Mouse (Mus musculus) embryonic facial prominence, embryonic 11.5 days (tissue): ENCODE results near the gene Tnfsfm13. TPM values are rescaled to one million over a fixed set of nuclear protein-coding genes. Genes with fewer than 3 reads are reported as not detected.
"Not testable (repeated sequence)": the region's sequence is repeated elsewhere in the genome, so short reads cannot be mapped to it uniquely, and the experiment has no call there.

ENCODE experiments used
- ATAC-seq: fragments of 200-750 bp; cut with Nextera tagmentation; replicated peaks from 2 replicates; pipeline ENCODE4 v1.8.0; 2017; ENCODE audit warnings: low read depth; ENCODE audit not compliant: insufficient number of reproducible peaks, low FRiP score, low TSS enrichment
- DNase-seq: peaks from one replicate; pipeline ENCODE4 v3.0.0-alpha.2; 2015; ENCODE audit warnings: low spot score
- H3K27ac ChIP-seq: fragments of 300-500 bp; sonication (generic); replicated peaks from 2 replicates; pipeline ENCODE4 v1.5.1; 2014; ENCODE audit warnings: mild to moderate bottlenecking, low read depth, low read length, control low read depth
- H3K27me3 ChIP-seq: fragments of 300-500 bp; sonication (generic); 2 replicates; pipeline ENCODE4 v1.6.1; 2014; ENCODE audit warnings: mild to moderate bottlenecking, low read length, moderate library complexity, mixed read lengths; ENCODE audit not compliant: control insufficient read depth, insufficient read depth
- H3K36me3 ChIP-seq: fragments of 300-500 bp; sonication (generic); replicated peaks from 2 replicates; pipeline ENCODE4 v1.6.1; 2014; ENCODE audit warnings: low read depth, mild to moderate bottlenecking, low read length, moderate library complexity, mixed read lengths; ENCODE audit not compliant: control insufficient read depth, insufficient read depth
- H3K4me1 ChIP-seq: fragments of 300-500 bp; sonication (generic); 2 replicates; pipeline ENCODE4 v1.6.1; 2014; ENCODE audit warnings: low read length, mixed read lengths; ENCODE audit not compliant: control insufficient read depth, insufficient read depth
- H3K4me2 ChIP-seq: fragments of 300-500 bp; sonication (generic); 2 replicates; pipeline ENCODE4 v1.6.1; 2014; ENCODE audit warnings: low read depth, mild to moderate bottlenecking, control low read depth, low read length, moderate library complexity
- H3K4me3 ChIP-seq: fragments of 300-500 bp; sonication (generic); 2 replicates; pipeline ENCODE4 v1.5.1; 2014; ENCODE audit warnings: low read depth, low read length, control low read depth
- H3K9ac ChIP-seq: fragments of 300-500 bp; sonication (generic); replicated peaks from 2 replicates; pipeline ENCODE4 v1.6.1; 2014; ENCODE audit warnings: mild to moderate bottlenecking, control low read depth, low read length
- H3K9me3 ChIP-seq: fragments of 300-500 bp; sonication (generic); replicated peaks from 2 replicates; pipeline ENCODE4 v1.6.1; 2016; ENCODE audit warnings: mild to moderate bottlenecking, low read length, inconsistent platforms, mixed read lengths; ENCODE audit not compliant: control insufficient read depth
- WGBS: fragments of 180-500 bp; shearing (Covaris S2); extraction: QIAGEN DNeasy Blood & Tissue Kit; methylation state at CpG from one replicate; pipeline ENCODE4 v1.1.7; 2014; 5-methylcytosine and 5-hydroxymethylcytosine counted together
- polyA plus RNA-seq: library from polyadenylated mRNA; unstranded; fragments of >200 nt; fragmentation: Nextera tagmentation; extraction: Ambion mirVana; gene quantifications from 2 replicates; pipeline ENCODE4 v1.2.1, GENCODE M21; 2014

The Tnfsfm13 gene
- polyA plus RNA-seq, 1 experiment from 2014 or later, result 1.5 TPM

DNA sequence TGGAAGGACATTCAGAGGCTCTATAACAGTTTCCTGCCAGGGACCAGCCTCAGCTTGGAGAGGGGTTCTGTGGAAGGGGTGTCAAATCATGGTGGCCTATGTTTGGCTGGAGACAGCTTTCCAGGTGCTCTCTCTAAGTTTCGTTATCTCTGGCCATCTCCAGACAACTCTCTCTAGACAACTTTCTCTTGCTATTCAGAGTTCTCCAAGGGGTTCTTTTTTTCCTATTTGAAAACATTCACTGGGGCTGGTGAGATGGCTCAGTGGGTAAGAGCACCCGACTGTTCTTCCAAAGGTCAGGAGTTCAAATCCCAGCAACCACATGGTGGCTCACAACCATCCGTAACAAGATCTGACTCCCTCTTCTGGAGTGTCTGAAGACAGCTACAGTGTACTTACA lies 7.5 kb upstream of the Tnfsfm13 start:
- not testable (repeated sequence) for H3K4me2 ChIP-seq, H3K27ac ChIP-seq, ATAC-seq, DNase-seq, H3K4me1 ChIP-seq, H3K36me3 ChIP-seq, H3K9ac ChIP-seq, H3K27me3 ChIP-seq, H3K4me3 ChIP-seq, H3K9me3 ChIP-seq
- 47% methylated on average over 2 of the region's 3 CpGs for WGBS

- 90% methylated on average over 9 of the region's 10 CpGs for WGBS
- H3K4me1 ChIP-seq, H3K27me3 ChIP-seq, H3K9me3 ChIP-seq, H3K27ac ChIP-seq, DNase-seq, ATAC-seq, H3K9ac ChIP-seq, H3K4me3 ChIP-seq, H3K4me2 ChIP-seq, H3K36me3 ChIP-seq: not testable (repeated sequence)
Observed at GRCm38 (mm10) chr11:69702886-69703285, 7.0 kb upstream of the Tnfsfm13 start.

GRCm38 (mm10) chr11:69699595-69699994 lies 3.7 kb upstream of the Tnfsfm13 start:
- H3K4me2 ChIP-seq, result no peak overlapping the region
- H3K9me3 ChIP-seq, result no peaks in the 10 kb centered on the region
- no peak for ATAC-seq
- no peaks in the 10 kb centered on the region for H3K27me3 ChIP-seq
- H3K9ac ChIP-seq, result no peak overlapping the region
- WGBS, result 59% methylated on average over 1 of the region's 1 CpGs
- H3K4me3 ChIP-seq, result no peak overlapping the region
- DNase-seq, result no peak
- peaks cover 3% of the 10 kb centered on the region; the same call in 1 of the 2 replicates for H3K4me1 ChIP-seq
- no peaks in the 10 kb centered on the region for H3K36me3 ChIP-seq
- no peak overlapping the region for H3K27ac ChIP-seq

- Histone ChIP-seq H3K9ac (no peak overlapping the region), H3K36me3 (no peaks in the 10 kb centered on the region), H3K4me2 (no peak overlapping the region), H3K27ac (no peak overlapping the region), H3K4me3 (no peak overlapping the region), H3K9me3 (no peaks in the 10 kb centered on the region), H3K27me3 (no peaks in the 10 kb centered on the region), H3K4me1 (peaks cover 3% of the 10 kb centered on the region; the same call in 1 of the 2 replicates)
- ATAC-seq (no peak), DNase-seq (no peak)
- WGBS, result 63% methylated on average over 5 of the region's 5 CpGs
Observed at GRCm38 (mm10) chr11:69698574-69698973, 2.7 kb upstream of the Tnfsfm13 start.

GRCm38 (mm10) chr11:69697396-69697795 lies 1.5 kb upstream of the Tnfsfm13 start:
- H3K9me3 ChIP-seq, result no peaks in the 10 kb centered on the region
- H3K4me3 ChIP-seq, result no peak overlapping the region
- no peaks in the 10 kb centered on the region for H3K27me3 ChIP-seq
- no peak overlapping the region for H3K4me2 ChIP-seq
- ATAC-seq (no peak), DNase-seq (no peak)
- no peak overlapping the region for H3K27ac ChIP-seq
- no peak overlapping the region for H3K9ac ChIP-seq
- WGBS, result 89% methylated on average over 3 of the region's 3 CpGs
- peaks cover 3% of the 10 kb centered on the region; the same call in 1 of the 2 replicates for H3K4me1 ChIP-seq
- H3K36me3 ChIP-seq, result no peaks in the 10 kb centered on the region

DNA sequence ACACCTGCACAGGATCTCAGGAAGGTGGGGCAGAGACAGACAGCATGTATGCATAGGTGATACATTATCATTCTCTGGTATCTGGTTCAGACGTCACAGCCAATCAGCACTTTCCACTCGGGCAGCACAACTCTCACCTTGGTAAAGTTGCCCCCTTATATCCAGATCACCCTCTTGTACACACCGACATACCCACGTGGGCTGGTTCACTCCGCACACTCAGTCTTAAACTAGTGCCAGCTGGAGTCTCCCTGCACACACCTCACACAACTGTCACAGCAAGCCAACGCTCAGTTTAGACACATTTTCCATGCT lies 895 bp downstream of the Tnfsfm13 start:
- WGBS, result 26% methylated on average over 6 of the region's 6 CpGs
- H3K27me3 ChIP-seq, result no peaks in the 10 kb centered on the region
- no peak overlapping the region for H3K27ac ChIP-seq
- no peaks in the 10 kb centered on the region for H3K9me3 ChIP-seq
- ATAC-seq, result no peak
- no peak for DNase-seq
- H3K4me3 ChIP-seq, result peak overlapping the region; percentile 50
- H3K9ac ChIP-seq, result no peak overlapping the region; the same call in 1 of the 2 replicates
- H3K4me2 ChIP-seq, result peak overlapping the region; percentile 96; the same call in 1 of the 2 replicates
- H3K4me1 ChIP-seq, result peaks cover 3% of the 10 kb centered on the region; the same call in 1 of the 2 replicates
- no peaks in the 10 kb centered on the region for H3K36me3 ChIP-seq

GRCm38 (mm10) chr11:69693421-69693965 lies 2.4 kb downstream of the Tnfsfm13 start:
- Histone ChIP-seq H3K36me3 (no peaks in the 10 kb centered on the region), H3K9ac (no peak overlapping the region), H3K4me2 (no peak overlapping the region), H3K4me1 (peaks cover 3% of the 10 kb centered on the region; the same call in 1 of the 2 replicates), H3K4me3 (no peak overlapping the region), H3K9me3 (no peaks in the 10 kb centered on the region), H3K27me3 (no peaks in the 10 kb centered on the region), H3K27ac (no peak overlapping the region)
- DNase-seq (no peak), ATAC-seq (no peak)
- 71% methylated on average over 11 of the region's 11 CpGs for WGBS

DNA sequence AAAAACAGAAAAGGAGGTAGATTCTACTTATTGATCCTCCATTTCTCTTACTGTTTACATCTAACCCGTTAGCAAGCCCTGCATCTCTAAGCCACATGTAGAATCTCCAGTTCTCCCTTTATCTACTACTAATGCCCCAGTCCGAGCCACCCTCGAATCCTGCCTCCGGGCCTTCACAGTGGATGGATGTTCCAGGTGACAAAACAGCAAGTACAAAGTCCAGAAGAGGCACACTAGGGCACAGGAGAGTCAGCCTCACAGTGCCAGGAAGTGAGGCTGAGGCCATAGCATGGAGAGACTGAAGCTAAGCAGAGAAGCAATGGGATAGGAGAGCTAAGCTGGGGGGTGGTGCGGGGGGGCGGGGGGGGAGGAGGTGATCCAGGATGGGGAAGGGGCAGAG lies 3.0 kb downstream of the Tnfsfm13 start:
- DNase-seq, result no peak
- H3K27ac ChIP-seq, result no peak overlapping the region
- H3K9me3 ChIP-seq, result no peaks in the 10 kb centered on the region
- ATAC-seq, result no peak
- H3K9ac ChIP-seq, result no peak overlapping the region
- H3K27me3 ChIP-seq, result no peaks in the 10 kb centered on the region
- peaks cover 3% of the 10 kb centered on the region; the same call in 1 of the 2 replicates for H3K4me1 ChIP-seq
- no peaks in the 10 kb centered on the region for H3K36me3 ChIP-seq
- no peak overlapping the region for H3K4me3 ChIP-seq
- WGBS, result 92% methylated on average over 6 of the region's 6 CpGs
- no peak overlapping the region for H3K4me2 ChIP-seq
